Mouse (Mus musculus) CH12.LX (cell line): ENCODE results near the gene Slc25a11. TPM values are rescaled to one million over a fixed set of nuclear protein-coding genes. Genes with fewer than 3 reads are reported as not detected.

Source experiments
- DNase-seq: peaks from one replicate; pipeline ENCODE4 v3.0.0-alpha.2; 2013; ENCODE audit errors: extremely low read depth
- H3K27ac ChIP-seq: 2 replicates; pipeline ENCODE4 v1.5.1; 2012; ENCODE audit warnings: low read depth, mild to moderate bottlenecking, control low read depth, moderate library complexity; ENCODE audit not compliant: insufficient read depth
- H3K27me3 ChIP-seq: replicated peaks from 2 replicates; pipeline ENCODE3; 2012; ENCODE audit warnings: inconsistent platforms
- H3K36me3 ChIP-seq, 2 experiments: replicated peaks in 1 of 2; 2 replicates each; pipeline versions ENCODE3 to v1.6.1; 2012; ENCODE audit warnings: inconsistent platforms in 1 of 2, low read length in 1 of 2, mild to moderate bottlenecking in 1 of 2, mixed read lengths in 1 of 2, moderate library complexity in 1 of 2; ENCODE audit not compliant: control insufficient read depth in 1 of 2, insufficient read depth in 1 of 2
- H3K4me1 ChIP-seq, 2 experiments: 2 replicates each; pipeline ENCODE4 v1.6.1; 2012; ENCODE audit warnings: inconsistent platforms in 1 of 2, moderate library complexity in 1 of 2; ENCODE audit not compliant: insufficient read depth in 2 of 2, control insufficient read depth in 1 of 2
- H3K4me2 ChIP-seq: 2 replicates; pipeline ENCODE4 v1.6.1; 2012; ENCODE audit warnings: low read depth, mild to moderate bottlenecking, control low read depth; ENCODE audit not compliant: poor library complexity, insufficient read depth, severe bottlenecking
- H3K4me3 ChIP-seq, 3 experiments: fragments of 150-350 bp in 1 of 3; sonication (generic) in 1 of 3; replicated peaks in 1 of 3; 2 replicates each; pipeline versions ENCODE3 to v1.5.1; 2011 to 2012; ENCODE audit warnings: low read depth in 2 of 3, low read length in 2 of 3, mild to moderate bottlenecking in 2 of 3, moderate library complexity in 2 of 3, control low read depth in 1 of 3, improper control_type of control experiment in 1 of 3, inconsistent platforms in 1 of 3, mixed read lengths in 1 of 3; ENCODE audit not compliant: poor library complexity in 1 of 3
- H3K79me2 ChIP-seq: replicated peaks from 2 replicates; pipeline ENCODE4 v1.6.1; 2012; ENCODE audit warnings: mild to moderate bottlenecking, moderate library complexity; ENCODE audit not compliant: control insufficient read depth, poor library complexity, insufficient read depth, severe bottlenecking; ENCODE audit errors: extremely low read depth
- H3K9ac ChIP-seq: 2 replicates; pipeline ENCODE4 v1.6.1; 2012; ENCODE audit warnings: low read depth, mild to moderate bottlenecking, control low read depth, moderate library complexity; ENCODE audit not compliant: insufficient read depth
- H3K9me3 ChIP-seq: replicated peaks from 2 replicates; pipeline ENCODE3; 2012; ENCODE audit warnings: low read length, inconsistent platforms, mixed read lengths
- BHLHE40 ChIP-seq: IDR thresholded peaks from 2 replicates; pipeline ENCODE4 v1.6.1; 2011; ENCODE audit warnings: mild to moderate bottlenecking, low read depth, low read length, improper control_type of control experiment
- CHD1 ChIP-seq: IDR thresholded peaks from 2 replicates; pipeline ENCODE4 v1.6.1; 2012; ENCODE audit warnings: low read depth, low read length, improper control_type of control experiment, inconsistent platforms
- CHD2 ChIP-seq: IDR thresholded peaks from 2 replicates; pipeline ENCODE4 v1.6.1; 2011; ENCODE audit warnings: low read length, improper control_type of control experiment
- CTCF ChIP-seq, 2 experiments: IDR thresholded peaks in 1 of 2; conservative IDR thresholded peaks in 1 of 2; 2 replicates each; pipeline ENCODE4 v1.5.1; 2011 to 2012; ENCODE audit warnings: low read depth in 2 of 2, low read length in 2 of 2, improper control_type of control experiment in 1 of 2, inconsistent platforms in 1 of 2, mild to moderate bottlenecking in 1 of 2, moderate library complexity in 1 of 2
- E2F4 ChIP-seq: IDR thresholded peaks from 2 replicates; pipeline ENCODE4 v1.6.1; 2011; ENCODE audit warnings: low read depth, low read length, improper control_type of control experiment; ENCODE audit not compliant: insufficient replicate concordance
- GABPA ChIP-seq: IDR thresholded peaks from 2 replicates; pipeline ENCODE4 v1.6.1; 2012; ENCODE audit warnings: low read depth, low read length, improper control_type of control experiment, inconsistent platforms; ENCODE audit not compliant: insufficient replicate concordance
- HCFC1 ChIP-seq: IDR thresholded peaks from 2 replicates; pipeline ENCODE4 v1.6.1; 2012; ENCODE audit warnings: low read depth, mild to moderate bottlenecking, inconsistent platforms, low read length, improper control_type of control experiment
- MAFK ChIP-seq: IDR thresholded peaks from 2 replicates; pipeline ENCODE4 v1.6.1; 2011; ENCODE audit warnings: low read length, improper control_type of control experiment; ENCODE audit not compliant: insufficient replicate concordance
- MYC ChIP-seq: IDR thresholded peaks from 2 replicates; pipeline ENCODE4 v1.6.1; 2011; ENCODE audit warnings: low read depth, mild to moderate bottlenecking, improper control_type of control experiment, low read length
- NRF1 ChIP-seq: IDR thresholded peaks from 2 replicates; pipeline ENCODE4 v1.6.1; 2014; ENCODE audit warnings: low read depth, mild to moderate bottlenecking, inconsistent platforms, low read length, improper control_type of control experiment, moderate library complexity
- PAX5 ChIP-seq: IDR thresholded peaks from 2 replicates; pipeline ENCODE4 v1.6.1; 2012; ENCODE audit warnings: low read length, inconsistent platforms, mixed read lengths
- POLR2A ChIP-seq: IDR thresholded peaks from 2 replicates; pipeline ENCODE4 v1.6.1; 2011; ENCODE audit warnings: low read depth, mild to moderate bottlenecking, improper control_type of control experiment, low read length
- RCOR1 ChIP-seq: conservative IDR thresholded peaks from 2 replicates; pipeline ENCODE4 v1.6.1; 2012; ENCODE audit warnings: low read depth, mild to moderate bottlenecking, inconsistent platforms, low read length, improper control_type of control experiment
- SIN3A ChIP-seq: IDR thresholded peaks from 2 replicates; pipeline ENCODE4 v1.6.1; 2012; ENCODE audit warnings: low read length, improper control_type of control experiment, inconsistent platforms
- TBP ChIP-seq: conservative IDR thresholded peaks from 2 replicates; pipeline ENCODE4 v1.6.1; 2011; ENCODE audit warnings: low read depth, low read length, improper control_type of control experiment
- UBTF ChIP-seq: IDR thresholded peaks from 2 replicates; pipeline ENCODE4 v1.6.1; 2012; ENCODE audit warnings: low read depth, mild to moderate bottlenecking, inconsistent platforms, low read length, improper control_type of control experiment, moderate library complexity
- USF1 ChIP-seq: IDR thresholded peaks from 2 replicates; pipeline ENCODE4 v1.6.1; 2014; ENCODE audit warnings: low read depth, mild to moderate bottlenecking, inconsistent platforms, low read length, improper control_type of control experiment
- USF2 ChIP-seq: conservative IDR thresholded peaks from 2 replicates; pipeline ENCODE4 v1.6.1; 2011; ENCODE audit warnings: low read depth, low read length, improper control_type of control experiment
- ZKSCAN1 ChIP-seq: IDR thresholded peaks from 2 replicates; pipeline ENCODE4 v1.6.1; 2012; ENCODE audit warnings: low read depth, inconsistent platforms, low read length, improper control_type of control experiment, borderline replicate concordance
- ZMIZ1 ChIP-seq: IDR thresholded peaks from 2 replicates; pipeline ENCODE4 v1.6.1; 2012; ENCODE audit warnings: low read depth, mild to moderate bottlenecking, inconsistent platforms, low read length, improper control_type of control experiment
- ZNF384 ChIP-seq: IDR thresholded peaks from 2 replicates; pipeline ENCODE4 v1.6.1; 2012; ENCODE audit warnings: low read depth, low read length, improper control_type of control experiment, inconsistent platforms
- dilution Hi-C: fragments of 300-500 bp; cut with MboI; formaldehyde crosslinking; loops from 2 replicates; pipeline ENCODE4 v1.14.3; 2020; ENCODE audit warnings: low sequenced_read_pairs; ENCODE audit not compliant: extremely low pct_unique_long_range_greater_than_20kb, extremely low pct_ligation_motif_present
- in situ Hi-C: fragments of 300-500 bp; cut with MboI; formaldehyde crosslinking; loops from 3 replicates; pipeline ENCODE4 v1.14.3; 2019; ENCODE audit warnings: low sequenced_read_pairs, low pct_ligation_motif_present, low pct_unique_long_range_greater_than_20kb, mixed read lengths
- polyA plus RNA-seq: library from polyadenylated mRNA; unstranded; fragments of >175 nt; gene quantifications from 2 replicates; pipeline ENCODE4 v1.2.1, GENCODE M21; 2012; ENCODE audit warnings: low read depth; ENCODE audit not compliant: insufficient read length
- total RNA-seq, 2 experiments: library from RNA; depleted of rRNA; stranded (reverse); fragments of 300-350 nt in 1 of 2; fragments of >200 nt in 1 of 2; gene quantifications; 2 replicates each; pipeline ENCODE4 v1.2.3; 2012 to 2014

Gene Slc25a11
- total and polyA plus RNA-seq, 3 experiments = 99.0 to 135 (median 132) TPM

DNA sequence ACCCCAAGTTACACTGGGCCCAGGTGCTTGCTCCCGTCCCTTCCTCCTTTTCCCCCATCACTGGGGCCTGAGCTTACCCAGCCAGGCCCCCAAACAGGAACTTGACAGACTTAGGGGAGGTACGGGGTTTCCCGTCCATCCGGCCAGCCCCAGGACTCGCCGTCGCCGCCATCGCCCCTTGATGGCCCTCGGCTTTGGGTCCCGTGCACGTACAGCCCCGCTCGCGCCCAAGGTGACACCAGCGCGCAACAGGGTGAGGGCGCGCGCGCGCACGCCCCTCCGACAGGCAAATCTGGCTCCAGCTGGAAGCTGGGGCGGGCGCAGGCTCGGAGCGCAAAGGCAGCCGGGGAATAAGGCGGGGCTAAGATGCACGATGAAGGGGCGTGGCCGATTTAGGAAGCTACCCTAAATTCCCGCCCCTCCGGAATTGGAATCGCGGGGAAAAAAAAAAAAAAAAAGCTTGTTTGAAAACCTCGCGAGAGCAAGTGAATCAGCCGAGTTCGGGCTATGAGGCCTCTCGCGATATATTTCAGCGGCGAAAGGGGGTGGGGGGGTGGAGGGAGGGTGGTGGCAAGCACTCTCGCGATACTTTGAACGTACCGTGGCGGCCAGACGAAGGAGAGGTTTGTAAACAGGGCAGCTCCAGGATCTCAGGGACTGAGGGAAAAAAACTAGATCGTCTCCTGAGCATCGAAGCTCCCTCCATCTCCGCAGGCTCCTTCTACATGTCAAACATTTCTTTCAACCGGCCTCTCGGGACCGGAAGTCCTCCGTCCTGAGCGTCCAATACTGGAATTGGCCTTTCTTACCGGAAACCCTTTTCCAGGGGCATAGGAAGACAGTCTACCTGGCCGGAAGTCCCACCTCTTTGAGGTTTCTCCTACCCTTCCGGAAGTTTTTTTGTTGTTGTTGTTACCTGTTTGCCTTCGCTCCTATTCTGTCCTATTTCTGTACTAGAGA, at the start of gene Slc25a11, which contains the start of gene Rnf167 (continued):
- TF ChIP-seq E2F4 = peak; percentile 93; the same call in 1 of the 2 replicates

DNA sequence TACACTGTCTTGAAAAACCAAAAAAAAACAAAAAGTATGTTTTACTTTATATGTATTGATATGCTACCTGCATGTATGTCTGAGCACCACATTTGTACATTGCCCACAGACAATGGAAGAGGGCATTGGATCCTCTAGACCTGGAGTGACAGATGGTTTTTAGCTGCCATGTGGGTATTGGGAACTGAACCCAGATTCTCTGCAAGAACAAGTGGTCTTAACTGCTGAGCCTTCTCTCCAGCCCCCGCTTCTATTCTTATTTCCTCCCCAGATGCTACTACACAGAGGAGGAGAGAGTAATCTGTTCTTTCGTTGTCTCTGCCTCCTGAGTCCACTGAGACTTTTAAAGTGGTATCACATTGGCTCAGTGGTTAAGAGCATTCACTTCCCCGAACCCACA, 46.2 kb upstream of the Slc25a11 start:
- dilution Hi-C loops (no loop called here), in situ Hi-C loops (no loop called here)
- Histone ChIP-seq H3K4me2 (no peak overlapping the region), H3K79me2 (no peaks in the 10 kb centered on the region), H3K9me3 (no peaks in the 10 kb centered on the region), H3K4me3 (no peak overlapping the region), H3K27ac (no peak overlapping the region), H3K9ac (no peak overlapping the region), H3K27me3 (no peaks in the 10 kb centered on the region), H3K36me3 (no peaks in the 10 kb centered on the region), H3K4me1 (peaks cover 0 to 6% of the 10 kb centered on the region in 2 experiments; a peak in 2 of 4 replicates)
- DNase-seq = no peak
- no peak for TF ChIP-seq MYC
- TF ChIP-seq USF1 = no peak
- TF ChIP-seq ZNF384 = no peak
- TF ChIP-seq CHD1 = no peak
- no peak for TF ChIP-seq ZKSCAN1
- no peak for TF ChIP-seq HCFC1
- no peak for TF ChIP-seq PAX5

DNA sequence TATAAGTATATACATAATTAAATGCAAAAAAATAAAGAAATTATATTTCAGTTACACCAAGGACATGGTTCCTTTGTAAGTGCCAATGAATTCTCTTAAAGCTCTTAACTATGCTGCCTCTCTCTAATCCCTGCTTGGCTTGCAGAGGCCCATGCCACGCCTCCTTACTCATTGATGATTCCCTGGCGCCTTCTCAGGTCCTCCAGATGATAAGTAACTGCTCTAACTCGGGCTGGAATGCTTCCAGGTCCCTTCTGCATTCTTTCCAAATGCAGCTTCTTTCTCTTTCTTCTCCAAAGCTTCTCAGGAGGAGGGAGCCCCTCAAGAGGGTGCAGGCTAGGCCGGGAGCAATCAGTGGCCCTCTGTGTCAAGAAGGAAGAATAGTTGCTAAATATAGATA, 42.3 kb upstream of the Slc25a11 start:
- no peak for TF ChIP-seq ZMIZ1
- Histone ChIP-seq H3K27me3 (no peaks in the 10 kb centered on the region), H3K4me2 (no peak overlapping the region), H3K9me3 (no peaks in the 10 kb centered on the region), H3K4me1 (peaks cover 0 to 37% of the 10 kb centered on the region in 2 experiments; a peak in 2 of 4 replicates), H3K79me2 (no peaks in the 10 kb centered on the region), H3K27ac (no peak overlapping the region), H3K4me3 (no peak overlapping the region), H3K36me3 (peaks cover under 1 to 16% of the 10 kb centered on the region in 2 experiments), H3K9ac (no peak overlapping the region)
- dilution Hi-C loops (no loop called here), in situ Hi-C loops (loop anchor here (5.0 kb wide), 1 partner anchor 68 kb away; no protein-coding TSS in a partner anchor)
- DNase-seq = no peak

DNA sequence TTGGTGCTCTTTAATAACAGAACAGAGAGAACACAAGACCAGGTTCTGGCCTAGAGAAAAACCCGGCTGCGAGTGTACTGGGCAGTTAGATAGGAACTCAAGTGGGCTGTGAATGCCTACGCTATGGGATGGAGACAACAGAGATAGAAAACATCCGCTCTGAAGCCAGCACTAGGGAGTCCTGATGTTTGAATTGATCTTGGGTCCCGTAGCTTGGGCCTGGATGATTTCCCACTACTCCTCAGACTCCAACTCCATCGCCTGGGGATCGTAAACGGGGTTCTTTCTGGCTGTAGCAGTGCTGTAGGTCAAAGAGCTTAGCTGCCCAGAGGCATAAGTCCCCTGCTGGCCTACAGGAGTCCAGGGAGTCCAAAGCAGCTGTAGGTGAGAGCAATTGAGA, 41.1 kb upstream of the Slc25a11 start:
- no peaks in the 10 kb centered on the region for H3K79me2 ChIP-seq
- H3K4me3 ChIP-seq = peak overlapping the region; percentile 71 to 81 (median 76)
- H3K27me3 ChIP-seq = no peaks in the 10 kb centered on the region
- no peaks in the 10 kb centered on the region for H3K9me3 ChIP-seq
- in situ Hi-C loops = loop anchor here (5.0 kb wide), 1 partner anchor 69 kb away; no protein-coding TSS in a partner anchor
- dilution Hi-C loops = no loop called here
- peak overlapping the region; percentile 73 for H3K4me2 ChIP-seq
- DNase-seq = no peak
- no peak overlapping the region for H3K27ac ChIP-seq
- peaks cover 11 to 28% of the 10 kb centered on the region in 2 experiments for H3K36me3 ChIP-seq
- no peak for TF ChIP-seq HCFC1
- TF ChIP-seq CHD2 = no peak
- TF ChIP-seq MAFK = no peak
- no peak for TF ChIP-seq CTCF (conservative IDR thresholded peaks at IDR 0.05 in 1 of 2, IDR thresholded peaks at IDR 0.05 in 1 of 2; ENCODE audit: low read depth in 2 of 2, low read length in 2 of 2)
- no peak for TF ChIP-seq GABPA
- no peak for TF ChIP-seq BHLHE40
- no peak for TF ChIP-seq USF1
- no peak for TF ChIP-seq TBP
- no peak for TF ChIP-seq POLR2A
- no peak for TF ChIP-seq USF2
- TF ChIP-seq NRF1 = no peak
- no peak for TF ChIP-seq UBTF
- no peak for TF ChIP-seq RCOR1
- no peak; the same call in 1 of the 2 replicates for TF ChIP-seq SIN3A
- H3K4me1 ChIP-seq = peaks cover 0 to 49% of the 10 kb centered on the region in 2 experiments; a peak in 3 of 4 replicates
- peak overlapping the region; percentile 79 for H3K9ac ChIP-seq
